Mouse (Mus musculus) heart, postnatal 0 days (tissue): ENCODE data around the gene Tspan14.

ENCODE experiments used
- CTCF ChIP-seq: IDR thresholded peaks from 2 replicates; pipeline ENCODE4 v1.5.1; 2016; ENCODE audit warnings: antibody characterized with exemption, control low read depth, low read depth
- EP300 ChIP-seq: IDR thresholded peaks from 2 replicates; pipeline ENCODE4 v1.6.1; 2016; ENCODE audit warnings: antibody characterized with exemption, low read depth

GRCm38 (mm10) chr14:40897916-40898315, 68.7 kb downstream of the Tspan14 start:
- TF ChIP-seq CTCF (no peak), EP300 (no peak)
